23 mouse cellular contexts compared by ENCODE assay signal in genomic region chrX:141384632-141385031, GRCm38 (mm10).
DNase-seq lines count a peak whose midpoint lies in the region; ATAC-seq and TF ChIP-seq lines count a peak whose summit lies in the region.
"Had no signal": no experiment of that assay in that cellular context is flagged by ENCODE, and none has a peak within 500 bp of the region (broad histone marks: within the 10 kb centered on the region; RNA-seq: fewer than 3 reads in every experiment).

No protein-coding gene starts in this region.

- peaks cover 93% of the 10 kb centered on the region for H3K27me3 ChIP-seq in forebrain, embryonic 10.5 days (ENCODE audit: poor library complexity, severe bottlenecking)
- no peaks in the 10 kb centered on the region for H3K27me3 ChIP-seq in forebrain, postnatal 0 days (ENCODE audit: insufficient read depth, low read length)
- H3K27me3 ChIP-seq in hindbrain, embryonic 11.5 days (ENCODE audit: control insufficient read depth, insufficient read depth, low read length): peaks cover 2% of the 10 kb centered on the region
- H3K27me3 ChIP-seq in hindbrain, embryonic 16.5 days (replicated peaks; ENCODE audit: control insufficient read depth, insufficient read depth, low read length): no peaks in the 10 kb centered on the region
- H3K27me3 ChIP-seq in G1E (ENCODE audit: insufficient read depth, low read length): no peaks in the 10 kb centered on the region
- peaks cover 30% of the 10 kb centered on the region; the same call in 1 of the 2 replicates for H3K27me3 ChIP-seq in hindbrain, embryonic 13.5 days

- no peak for ATAC-seq in forebrain, postnatal 0 days
- peak; percentile 80 for ATAC-seq in hindbrain, embryonic 11.5 days (ENCODE audit: low FRiP score)
- ATAC-seq in hindbrain, embryonic 16.5 days: no peak
- peak; percentile 80 for ATAC-seq in G1E (ENCODE audit: extremely low read depth, insufficient number of reproducible peaks, low FRiP score, poor library complexity, severe bottlenecking)
- ATAC-seq in hindbrain, embryonic 13.5 days (ENCODE audit: low FRiP score): peak; percentile 52; the same call in 1 of the 2 replicates
- ATAC-seq in activated CD4-positive, CD25-positive, alpha-beta regulatory T cell, adult 4 months: no peak
- ATAC-seq: liver, postnatal 0 days; lung, postnatal 0 days had no signal

- no peak overlapping the region for H3K9ac ChIP-seq in forebrain, postnatal 0 days
- no peak overlapping the region for H3K9ac ChIP-seq in hindbrain, embryonic 11.5 days (ENCODE audit: low read depth, low read length)
- no peak overlapping the region for H3K9ac ChIP-seq in hindbrain, embryonic 16.5 days (ENCODE audit: low read depth, low read length)
- H3K9ac ChIP-seq in hindbrain, embryonic 13.5 days: no peak overlapping the region
- H3K9ac ChIP-seq: limb, embryonic 12.5 days; liver, postnatal 0 days had no signal

- no peaks in the 10 kb centered on the region for H3K9me3 ChIP-seq in forebrain, embryonic 10.5 days
- no peaks in the 10 kb centered on the region for H3K9me3 ChIP-seq in forebrain, postnatal 0 days (ENCODE audit: low read length)
- no peaks in the 10 kb centered on the region for H3K9me3 ChIP-seq in hindbrain, embryonic 11.5 days (ENCODE audit: control insufficient read depth, low read length)
- no peaks in the 10 kb centered on the region for H3K9me3 ChIP-seq in hindbrain, embryonic 16.5 days (ENCODE audit: control insufficient read depth, low read length)
- no peaks in the 10 kb centered on the region for H3K9me3 ChIP-seq in G1E (replicated peaks)
- H3K9me3 ChIP-seq in hindbrain, embryonic 13.5 days: no peaks in the 10 kb centered on the region
- H3K9me3 ChIP-seq: limb, embryonic 12.5 days had no signal

- H3K27ac ChIP-seq in forebrain, embryonic 10.5 days: no peak overlapping the region
- H3K27ac ChIP-seq in forebrain, postnatal 0 days (ENCODE audit: low read depth, low read length): no peak overlapping the region
- peak overlapping the region; percentile 39; the same call in 1 of the 2 replicates for H3K27ac ChIP-seq in hindbrain, embryonic 11.5 days (ENCODE audit: low read depth, low read length)
- H3K27ac ChIP-seq in hindbrain, embryonic 16.5 days (ENCODE audit: low read depth, low read length): no peak overlapping the region
- H3K27ac ChIP-seq in hindbrain, embryonic 13.5 days: no peak overlapping the region
- H3K27ac ChIP-seq: gastrocnemius, adult 2 months; layer of hippocampus, adult 2 months; limb, embryonic 12.5 days; macrophage had no signal

- no peak for TF ChIP-seq CTCF in forebrain, postnatal 0 days (IDR thresholded peaks at IDR 0.05; ENCODE audit: low read depth)
- no peak for TF ChIP-seq CTCF in G1E (IDR thresholded peaks at IDR 0.05; ENCODE audit: low read depth, low read length)

- H3K4me2 ChIP-seq in forebrain, postnatal 0 days (ENCODE audit: low read depth): no peak overlapping the region
- H3K4me2 ChIP-seq in hindbrain, embryonic 11.5 days (replicated peaks; ENCODE audit: low read depth, low read length): no peak overlapping the region
- no peak overlapping the region for H3K4me2 ChIP-seq in hindbrain, embryonic 16.5 days (ENCODE audit: low read length)
- H3K4me2 ChIP-seq in hindbrain, embryonic 13.5 days: no peak overlapping the region
- H3K4me2 ChIP-seq: limb, embryonic 12.5 days; liver, embryonic 11.5 days had no signal

- H3K4me1 ChIP-seq in forebrain, embryonic 10.5 days: peaks cover 14% of the 10 kb centered on the region
- H3K4me1 ChIP-seq in forebrain, postnatal 0 days (ENCODE audit: insufficient read depth): no peaks in the 10 kb centered on the region
- H3K4me1 ChIP-seq in hindbrain, embryonic 11.5 days (replicated peaks; ENCODE audit: control insufficient read depth, insufficient read depth, low read length): no peaks in the 10 kb centered on the region
- no peaks in the 10 kb centered on the region for H3K4me1 ChIP-seq in hindbrain, embryonic 16.5 days (ENCODE audit: control insufficient read depth, insufficient read depth, low read depth, low read length)
- H3K4me1 ChIP-seq in G1E (ENCODE audit: insufficient read depth, low read depth, low read length): peaks cover 5% of the 10 kb centered on the region; the same call in 1 of the 2 replicates
- H3K4me1 ChIP-seq in hindbrain, embryonic 13.5 days (replicated peaks): no peaks in the 10 kb centered on the region
- H3K4me1 ChIP-seq: limb, embryonic 12.5 days had no signal

- H3K36me3 ChIP-seq in forebrain, embryonic 10.5 days (replicated peaks): no peaks in the 10 kb centered on the region
- no peaks in the 10 kb centered on the region for H3K36me3 ChIP-seq in forebrain, postnatal 0 days (ENCODE audit: insufficient read depth)
- no peaks in the 10 kb centered on the region for H3K36me3 ChIP-seq in hindbrain, embryonic 11.5 days (ENCODE audit: control insufficient read depth, insufficient read depth, low read length)
- no peaks in the 10 kb centered on the region for H3K36me3 ChIP-seq in hindbrain, embryonic 16.5 days (ENCODE audit: control insufficient read depth, insufficient read depth, low read length)
- H3K36me3 ChIP-seq in G1E (replicated peaks): no peaks in the 10 kb centered on the region
- no peaks in the 10 kb centered on the region for H3K36me3 ChIP-seq in hindbrain, embryonic 13.5 days
- H3K36me3 ChIP-seq: limb, embryonic 12.5 days had no signal

- 38% methylated on average over 2 of the region's 2 CpGs for WGBS in forebrain, embryonic 10.5 days
- WGBS in forebrain, postnatal 0 days: 41% methylated on average over 2 of the region's 2 CpGs
- 34% methylated on average over 2 of the region's 2 CpGs for WGBS in hindbrain, embryonic 11.5 days
- WGBS in hindbrain, embryonic 16.5 days: 32% methylated on average over 2 of the region's 2 CpGs
- 20% methylated on average over 2 of the region's 2 CpGs for WGBS in hindbrain, embryonic 13.5 days

- H3K4me3 ChIP-seq in forebrain, embryonic 10.5 days: no peak overlapping the region
- H3K4me3 ChIP-seq in forebrain, postnatal 0 days (ENCODE audit: low read depth, low read length): no peak overlapping the region
- no peak overlapping the region for H3K4me3 ChIP-seq in hindbrain, embryonic 11.5 days (ENCODE audit: low read depth, low read length)
- H3K4me3 ChIP-seq in hindbrain, embryonic 16.5 days (ENCODE audit: low read length): no peak overlapping the region
- no peak overlapping the region for H3K4me3 ChIP-seq in G1E (ENCODE audit: low read depth, low read length)
- no peak overlapping the region for H3K4me3 ChIP-seq in hindbrain, embryonic 13.5 days
- H3K4me3 ChIP-seq: gastrocnemius, adult 2 months; layer of hippocampus, adult 2 months; limb, embryonic 12.5 days had no signal

- peak; percentile 14 for DNase-seq in forebrain, embryonic 10.5 days (ENCODE audit: extremely low spot score, low spot score)
- DNase-seq in forebrain, postnatal 0 days: no peak
- DNase-seq in hindbrain, embryonic 11.5 days (ENCODE audit: low spot score): peak; percentile 13
- DNase-seq in G1E (ENCODE audit: low spot score): no peak
- DNase-seq in frontal cortex, postnatal 36 days (ENCODE audit: low spot score in 2 of 2): no peak
- DNase-seq: adrenal gland, postnatal 14 days; cerebellum, adult 8-10 months; cerebellum, postnatal 36 days; gastrocnemius, adult 2 months; heart, postnatal 4 days; kidney, adult 9 months; kidney, postnatal 14 days; liver, postnatal 0 days; right cerebral cortex, postnatal 4 days; thymus, postnatal 14 days had no signal

Comparison
In these comparisons a context has a peak if more than half of its experiments do, and no peak if none do; other contexts are left out.
1. DNase-seq: peak in forebrain, embryonic 10.5 days (single experiment) and hindbrain, embryonic 11.5 days (single experiment); none in forebrain, postnatal 0 days (single experiment), G1E (single experiment) and frontal cortex, postnatal 36 days (0 of 2).
2. ATAC-seq: peak in hindbrain, embryonic 11.5 days (single experiment), G1E (single experiment) and hindbrain, embryonic 13.5 days (single experiment); none in forebrain, postnatal 0 days (single experiment), hindbrain, embryonic 16.5 days (single experiment) and activated CD4-positive, CD25-positive, alpha-beta regulatory T cell, adult 4 months (single experiment).